In the genomic region with DNA sequence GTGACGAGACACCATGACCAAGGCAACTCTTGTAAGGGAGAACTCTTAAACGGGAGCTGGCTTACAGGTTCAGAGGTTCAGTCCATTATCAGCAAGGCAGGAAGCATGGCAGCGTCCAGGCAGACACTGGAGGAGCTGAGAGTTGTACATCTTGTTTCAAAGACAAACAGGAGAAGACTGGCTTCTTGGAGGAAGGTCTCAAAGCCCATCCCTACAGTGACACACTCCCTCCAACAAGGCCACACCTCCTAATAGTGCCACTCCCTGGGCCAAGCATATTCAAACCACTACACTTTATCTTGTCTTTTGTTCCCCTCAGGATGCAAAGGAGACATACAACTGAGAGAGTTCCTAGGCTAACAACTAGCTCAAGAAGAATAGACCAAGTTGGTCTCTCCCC, we compare ENCODE assay signal across 19 mouse cellular contexts. TPM values are rescaled to one million over a fixed set of nuclear protein-coding genes. Genes with fewer than 3 reads are reported as not detected.
DNase-seq lines count a peak whose midpoint lies in the region; ATAC-seq and TF ChIP-seq lines count a peak whose summit lies in the region.
"Had no signal": no experiment of that assay in that cellular context is flagged by ENCODE, and none has a peak within 500 bp of the region (broad histone marks: within the 10 kb centered on the region; RNA-seq: fewer than 3 reads in every experiment).

No protein-coding gene starts in this region.

- TF ChIP-seq CTCF in layer of hippocampus, adult 2 months (conservative IDR thresholded peaks at IDR 0.05): no peak

- H3K36me3 ChIP-seq in hindbrain, embryonic 13.5 days: peaks cover 12% of the 10 kb centered on the region
- peaks cover 11% of the 10 kb centered on the region; the same call in 1 of the 2 replicates for H3K36me3 ChIP-seq in hindbrain, embryonic 10.5 days
- H3K36me3 ChIP-seq in midbrain, embryonic 13.5 days: no peaks in the 10 kb centered on the region
- no peaks in the 10 kb centered on the region for H3K36me3 ChIP-seq in midbrain, embryonic 11.5 days (ENCODE audit: control insufficient read depth, insufficient read depth, low read length)
- no peaks in the 10 kb centered on the region; the same call in 1 of the 2 replicates for H3K36me3 ChIP-seq in midbrain, embryonic 16.5 days (ENCODE audit: control insufficient read depth, insufficient read depth, low read length)
- H3K36me3 ChIP-seq: heart, embryonic 12.5 days; intestine, embryonic 15.5 days had no signal

- no peaks in the 10 kb centered on the region for H3K27me3 ChIP-seq in hindbrain, embryonic 13.5 days
- peaks cover 13% of the 10 kb centered on the region; the same call in 1 of the 2 replicates for H3K27me3 ChIP-seq in hindbrain, embryonic 10.5 days (ENCODE audit: insufficient read depth, poor library complexity, severe bottlenecking)
- H3K27me3 ChIP-seq in midbrain, embryonic 13.5 days: 0 out of 2 replicates have a peak, but pooled peaks cover 8% of the 10 kb centered on the region
- no peaks in the 10 kb centered on the region; the same call in 1 of the 2 replicates for H3K27me3 ChIP-seq in midbrain, embryonic 11.5 days (ENCODE audit: control insufficient read depth, insufficient read depth, low read length)
- no peaks in the 10 kb centered on the region for H3K27me3 ChIP-seq in midbrain, embryonic 16.5 days (ENCODE audit: control insufficient read depth, insufficient read depth, low read depth, low read length)
- H3K27me3 ChIP-seq: embryonic facial prominence, embryonic 13.5 days; forebrain, embryonic 12.5 days; heart, embryonic 12.5 days; intestine, embryonic 15.5 days had no signal

- no peaks in the 10 kb centered on the region for H3K9me3 ChIP-seq in hindbrain, embryonic 13.5 days
- no peaks in the 10 kb centered on the region for H3K9me3 ChIP-seq in hindbrain, embryonic 10.5 days
- no peaks in the 10 kb centered on the region for H3K9me3 ChIP-seq in midbrain, embryonic 13.5 days
- H3K9me3 ChIP-seq in midbrain, embryonic 11.5 days (ENCODE audit: control insufficient read depth, low read length): no peaks in the 10 kb centered on the region
- H3K9me3 ChIP-seq in midbrain, embryonic 16.5 days (replicated peaks; ENCODE audit: control insufficient read depth, low read length, poor library complexity, severe bottlenecking): no peaks in the 10 kb centered on the region
- H3K9me3 ChIP-seq: embryonic facial prominence, embryonic 13.5 days; forebrain, embryonic 12.5 days; heart, embryonic 12.5 days; intestine, embryonic 15.5 days had no signal

- H3K4me2 ChIP-seq in hindbrain, embryonic 13.5 days: 0 out of 2 replicates have a peak overlapping the region, but pooled peaks have one; percentile 76
- H3K4me2 ChIP-seq in midbrain, embryonic 13.5 days (replicated peaks): peak overlapping the region; percentile 6; the same call in 1 of the 2 replicates
- no peak overlapping the region for H3K4me2 ChIP-seq in midbrain, embryonic 11.5 days
- H3K4me2 ChIP-seq in midbrain, embryonic 16.5 days (ENCODE audit: low read length): peak overlapping the region; percentile 40; the same call in 1 of the 2 replicates
- H3K4me2 ChIP-seq: embryonic facial prominence, embryonic 13.5 days; forebrain, embryonic 12.5 days; heart, embryonic 12.5 days; intestine, embryonic 15.5 days had no signal

- 83% methylated on average over 3 of the region's 3 CpGs for WGBS in hindbrain, embryonic 13.5 days
- 84% methylated on average over 3 of the region's 3 CpGs for whole genome bisulfite sequencing in hindbrain, embryonic 10.5 days
- 88% methylated on average over 3 of the region's 3 CpGs for WGBS in midbrain, embryonic 13.5 days
- 81% methylated on average over 3 of the region's 3 CpGs for WGBS in midbrain, embryonic 11.5 days
- 90% methylated on average over 3 of the region's 3 CpGs for WGBS in midbrain, embryonic 16.5 days

- no peak overlapping the region for H3K9ac ChIP-seq in hindbrain, embryonic 13.5 days
- H3K9ac ChIP-seq in midbrain, embryonic 13.5 days (replicated peaks): no peak overlapping the region
- H3K9ac ChIP-seq in midbrain, embryonic 11.5 days (ENCODE audit: low read length): no peak overlapping the region
- H3K9ac ChIP-seq in midbrain, embryonic 16.5 days (ENCODE audit: low read depth, low read length): no peak overlapping the region
- H3K9ac ChIP-seq: embryonic facial prominence, embryonic 13.5 days; forebrain, embryonic 12.5 days; heart, embryonic 12.5 days; intestine, embryonic 15.5 days had no signal

- H3K4me1 ChIP-seq in hindbrain, embryonic 13.5 days (replicated peaks): peaks cover 42% of the 10 kb centered on the region
- peaks cover 29% of the 10 kb centered on the region for H3K4me1 ChIP-seq in hindbrain, embryonic 10.5 days (replicated peaks)
- peaks cover 46% of the 10 kb centered on the region for H3K4me1 ChIP-seq in midbrain, embryonic 13.5 days (replicated peaks)
- peaks cover 9% of the 10 kb centered on the region; the same call in 1 of the 2 replicates for H3K4me1 ChIP-seq in midbrain, embryonic 11.5 days (ENCODE audit: control insufficient read depth, insufficient read depth, low read length)
- peaks cover 26% of the 10 kb centered on the region for H3K4me1 ChIP-seq in midbrain, embryonic 16.5 days (ENCODE audit: control insufficient read depth, insufficient read depth, low read length)

- H3K4me3 ChIP-seq in hindbrain, embryonic 13.5 days: no peak overlapping the region
- H3K4me3 ChIP-seq in hindbrain, embryonic 10.5 days: no peak overlapping the region
- no peak overlapping the region for H3K4me3 ChIP-seq in midbrain, embryonic 13.5 days (replicated peaks)
- no peak overlapping the region for H3K4me3 ChIP-seq in midbrain, embryonic 11.5 days (ENCODE audit: low read depth, low read length)
- H3K4me3 ChIP-seq in midbrain, embryonic 16.5 days (ENCODE audit: low read depth, low read length): no peak overlapping the region
- no peak overlapping the region for H3K4me3 ChIP-seq in layer of hippocampus, adult 2 months
- H3K4me3 ChIP-seq: embryonic facial prominence, embryonic 13.5 days; forebrain, embryonic 12.5 days; heart, embryonic 12.5 days; intestine, embryonic 15.5 days had no signal

- no peak for ATAC-seq in hindbrain, embryonic 13.5 days (ENCODE audit: low FRiP score)
- ATAC-seq in midbrain, embryonic 13.5 days: no peak
- ATAC-seq in midbrain, embryonic 11.5 days (ENCODE audit: low FRiP score): no peak
- ATAC-seq in midbrain, embryonic 16.5 days: no peak
- ATAC-seq: forebrain, embryonic 16.5 days; intestine, embryonic 15.5 days had no signal

- no peak for DNase-seq in hindbrain, embryonic 10.5 days (ENCODE audit: low spot score)
- no peak for DNase-seq in midbrain, embryonic 11.5 days (ENCODE audit: low spot score, missing footprints)
- DNase-seq in ES-CJ7 (ENCODE audit: low read depth, low spot score): peak; percentile 74
- no peak for DNase-seq in layer of hippocampus, adult 2 months (ENCODE audit: low spot score in 2 of 2)
- DNase-seq in c-Kit-positive CD71-positive TER-119-positive erythroid progenitor cells, embryonic 14.5 days (ENCODE audit: low spot score): no peak
- DNase-seq: adrenal gland, postnatal 14 days; cerebellum, adult 18-20 months; cerebellum, adult 9-11 months; cerebellum, postnatal 36 days; gastrocnemius, postnatal 10 days; heart, adult 18-20 months had no signal

- H3K27ac ChIP-seq in hindbrain, embryonic 13.5 days: no peak overlapping the region
- no peak overlapping the region for H3K27ac ChIP-seq in hindbrain, embryonic 10.5 days
- H3K27ac ChIP-seq in midbrain, embryonic 13.5 days: no peak overlapping the region
- no peak overlapping the region for H3K27ac ChIP-seq in midbrain, embryonic 11.5 days (ENCODE audit: low read depth, low read length)
- no peak overlapping the region for H3K27ac ChIP-seq in midbrain, embryonic 16.5 days (ENCODE audit: low read length)
- H3K27ac ChIP-seq in layer of hippocampus, adult 2 months: no peak overlapping the region
- H3K27ac ChIP-seq: embryonic facial prominence, embryonic 13.5 days; forebrain, embryonic 12.5 days; intestine, embryonic 15.5 days had no signal

RNA-seq across cellular contexts. Expression of a gene that starts 2.6 kb away (rescaled TPM):
- polyA plus RNA-seq in hindbrain, embryonic 13.5 days (2015; fragmentation: Nextera tagmentation; extraction: Ambion mirVana): 78.8 and 79.4 TPM in 2 replicates
- 33.0 and 33.8 TPM in 2 replicates for polyA plus RNA-seq in hindbrain, embryonic 10.5 days (2016; fragmentation: Nextera tagmentation; extraction: Ambion mirVana)
- polyA plus RNA-seq in midbrain, embryonic 13.5 days (2015; fragmentation: Nextera tagmentation; extraction: Ambion mirVana): 64.6 and 69.5 TPM in 2 replicates
- 44.4 and 45.9 TPM in 2 replicates for polyA plus RNA-seq in midbrain, embryonic 11.5 days (2014; fragmentation: Nextera tagmentation; extraction: Ambion mirVana)
- 115 and 118 TPM in 2 replicates for polyA plus RNA-seq in midbrain, embryonic 16.5 days (2015; fragmentation: Nextera tagmentation; extraction: Ambion mirVana)
- 10 to 100 TPM; 42.0 to 43.9 TPM for total RNA-seq in layer of hippocampus, adult 2 months (2021)
